Mouse (Mus musculus) liver, embryonic 11.5 days (tissue): ENCODE data around the gene Dnal1. TPM values are rescaled to one million over a fixed set of nuclear protein-coding genes. Genes with fewer than 3 reads are reported as not detected.
A peak's percentile ranks its signal among the peaks of the same experiment; 100 is the strongest.

Experiments
- ATAC-seq: fragments of 200-750 bp; cut with Nextera tagmentation; replicated peaks from 2 replicates; pipeline ENCODE4 v1.8.0; 2017; ENCODE audit warnings: moderate number of reproducible peaks, mild to moderate bottlenecking, moderate TSS enrichment, moderate library complexity; ENCODE audit not compliant: low FRiP score
- DNase-seq: peaks from one replicate; pipeline ENCODE4 v3.0.0-alpha.2; 2017; ENCODE audit warnings: low spot score
- H3K27ac ChIP-seq: fragments of 300-500 bp; sonication (generic); 2 replicates; pipeline ENCODE4 v1.5.1; 2014; ENCODE audit warnings: mild to moderate bottlenecking, low read depth, low read length, control low read depth
- H3K27me3 ChIP-seq: fragments of 300-500 bp; sonication (generic); replicated peaks from 2 replicates; pipeline ENCODE4 v1.6.1; 2014; ENCODE audit warnings: low read length, mixed read lengths; ENCODE audit not compliant: control insufficient read depth, insufficient read depth
- H3K36me3 ChIP-seq: fragments of 300-500 bp; sonication (generic); 2 replicates; pipeline ENCODE4 v1.6.1; 2014; ENCODE audit warnings: mild to moderate bottlenecking, low read length, moderate library complexity, mixed read lengths; ENCODE audit not compliant: control insufficient read depth, insufficient read depth
- H3K4me1 ChIP-seq: fragments of 300-500 bp; sonication (generic); replicated peaks from 2 replicates; pipeline ENCODE4 v1.6.1; 2014; ENCODE audit warnings: low read length, mixed read lengths; ENCODE audit not compliant: control insufficient read depth, insufficient read depth
- H3K4me2 ChIP-seq: fragments of 300-500 bp; sonication (generic); 2 replicates; pipeline ENCODE4 v1.6.1; 2014; ENCODE audit warnings: mild to moderate bottlenecking, control low read depth, moderate library complexity
- H3K4me3 ChIP-seq: fragments of 300-500 bp; sonication (generic); 2 replicates; pipeline ENCODE4 v1.5.1; 2014; ENCODE audit warnings: low read depth, low read length, control low read depth
- H3K9ac ChIP-seq: fragments of 300-500 bp; sonication (generic); 2 replicates; pipeline ENCODE4 v1.6.1; 2014; ENCODE audit warnings: low read depth, low read length, control low read depth
- H3K9me3 ChIP-seq: fragments of 300-500 bp; sonication (generic); 2 replicates; pipeline ENCODE4 v1.6.1; 2016; ENCODE audit warnings: low read length, inconsistent platforms, mixed read lengths; ENCODE audit not compliant: control insufficient read depth
- WGBS: fragments of 180-500 bp; shearing (Covaris S2); extraction: QIAGEN DNeasy Blood & Tissue Kit; methylation state at CpG from one replicate; pipeline ENCODE4 v1.1.7; 2014; 5-methylcytosine and 5-hydroxymethylcytosine counted together
- polyA plus RNA-seq: library from polyadenylated mRNA; unstranded; fragments of >200 nt; fragmentation: Nextera tagmentation; extraction: Ambion mirVana; gene quantifications from 2 replicates; pipeline ENCODE4 v1.2.1, GENCODE M21; 2014

Gene Dnal1
- polyA plus RNA-seq, 1 experiment from 2014 or later, result 2.3 TPM

DNA sequence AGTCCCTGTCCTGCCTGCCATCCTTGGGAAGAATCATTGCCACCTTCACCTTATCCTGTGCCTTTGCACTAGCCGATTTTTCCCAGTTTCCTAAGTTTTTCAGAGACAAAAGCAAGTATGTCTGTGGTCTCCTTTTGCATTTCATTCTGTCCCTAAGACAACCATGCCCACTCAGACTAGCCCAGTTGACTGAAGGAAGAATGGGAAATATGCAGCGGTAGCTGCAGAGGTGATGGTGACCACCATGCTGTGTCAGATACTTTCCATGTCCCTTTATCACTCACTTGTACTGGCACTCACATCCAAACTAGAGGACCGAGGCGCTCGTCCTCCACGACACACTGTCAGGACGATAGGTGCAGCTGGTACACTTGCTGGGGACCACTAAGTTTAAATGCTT, 23.0 kb downstream of the Dnal1 start:
- Histone ChIP-seq H3K9me3 (no peaks in the 10 kb centered on the region), H3K4me3 (no peak overlapping the region), H3K4me2 (no peak overlapping the region), H3K4me1 (no peaks in the 10 kb centered on the region), H3K27me3 (no peaks in the 10 kb centered on the region), H3K36me3 (no peaks in the 10 kb centered on the region), H3K27ac (no peak overlapping the region), H3K9ac (no peak overlapping the region)
- DNase-seq, result no peak
- 90% methylated on average over 7 of the region's 7 CpGs for WGBS
- no peak for ATAC-seq

DNA sequence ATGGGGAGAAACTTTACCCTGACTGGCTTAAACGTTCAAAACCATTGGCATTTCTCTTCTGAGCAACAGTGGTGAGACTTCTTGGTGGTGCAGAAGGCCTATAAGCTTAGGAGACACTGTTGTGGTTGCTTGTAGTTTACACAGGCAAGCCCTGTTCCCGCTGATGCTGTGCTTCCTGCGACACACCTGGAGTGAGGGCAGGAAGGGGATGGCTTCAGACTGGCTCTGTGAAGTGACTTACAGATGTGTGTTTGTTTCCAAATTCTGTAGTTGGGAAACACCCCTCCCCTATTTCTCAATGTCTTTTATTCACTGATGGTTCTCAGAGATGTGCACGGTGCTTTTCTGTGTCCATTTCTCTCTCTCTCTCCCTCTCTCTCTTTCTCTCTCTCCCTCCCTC, 26.0 kb downstream of the Dnal1 start:
- no peak overlapping the region for H3K9ac ChIP-seq
- DNase-seq (no peak), ATAC-seq (no peak)
- H3K27me3 ChIP-seq, result no peaks in the 10 kb centered on the region
- no peaks in the 10 kb centered on the region for H3K4me1 ChIP-seq
- H3K4me2 ChIP-seq, result no peak overlapping the region
- no peak overlapping the region for H3K4me3 ChIP-seq
- no peak overlapping the region for H3K27ac ChIP-seq
- no peaks in the 10 kb centered on the region for H3K36me3 ChIP-seq
- no peaks in the 10 kb centered on the region for H3K9me3 ChIP-seq
- 62% methylated on average over 4 of the region's 4 CpGs for WGBS

DNA sequence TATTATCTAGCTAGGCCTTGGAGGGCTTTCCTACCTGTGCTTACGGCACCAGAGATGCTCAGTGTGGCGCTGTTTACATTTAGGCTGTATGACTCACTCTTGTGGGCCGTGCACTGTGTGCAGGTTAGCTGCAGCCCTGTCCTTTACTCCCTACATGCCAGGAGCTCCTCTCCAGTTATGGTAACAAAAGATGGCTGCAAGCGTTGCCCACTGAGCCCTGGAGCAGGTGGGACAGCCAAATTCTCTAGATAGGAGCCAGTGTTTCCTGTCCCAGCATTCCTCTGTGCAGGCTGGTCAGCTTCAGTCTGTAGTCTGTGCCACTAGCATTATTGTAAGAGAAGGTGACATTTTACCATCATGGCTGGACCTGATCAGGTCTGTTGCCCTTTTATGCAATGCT, 27.1 kb downstream of the Dnal1 start:
- no peak for DNase-seq
- Histone ChIP-seq H3K4me1 (no peaks in the 10 kb centered on the region), H3K9ac (no peak overlapping the region), H3K4me3 (no peak overlapping the region), H3K27ac (no peak overlapping the region), H3K36me3 (no peaks in the 10 kb centered on the region), H3K27me3 (no peaks in the 10 kb centered on the region), H3K4me2 (no peak overlapping the region), H3K9me3 (no peaks in the 10 kb centered on the region)
- 89% methylated on average over 4 of the region's 4 CpGs for WGBS
- no peak for ATAC-seq

DNA sequence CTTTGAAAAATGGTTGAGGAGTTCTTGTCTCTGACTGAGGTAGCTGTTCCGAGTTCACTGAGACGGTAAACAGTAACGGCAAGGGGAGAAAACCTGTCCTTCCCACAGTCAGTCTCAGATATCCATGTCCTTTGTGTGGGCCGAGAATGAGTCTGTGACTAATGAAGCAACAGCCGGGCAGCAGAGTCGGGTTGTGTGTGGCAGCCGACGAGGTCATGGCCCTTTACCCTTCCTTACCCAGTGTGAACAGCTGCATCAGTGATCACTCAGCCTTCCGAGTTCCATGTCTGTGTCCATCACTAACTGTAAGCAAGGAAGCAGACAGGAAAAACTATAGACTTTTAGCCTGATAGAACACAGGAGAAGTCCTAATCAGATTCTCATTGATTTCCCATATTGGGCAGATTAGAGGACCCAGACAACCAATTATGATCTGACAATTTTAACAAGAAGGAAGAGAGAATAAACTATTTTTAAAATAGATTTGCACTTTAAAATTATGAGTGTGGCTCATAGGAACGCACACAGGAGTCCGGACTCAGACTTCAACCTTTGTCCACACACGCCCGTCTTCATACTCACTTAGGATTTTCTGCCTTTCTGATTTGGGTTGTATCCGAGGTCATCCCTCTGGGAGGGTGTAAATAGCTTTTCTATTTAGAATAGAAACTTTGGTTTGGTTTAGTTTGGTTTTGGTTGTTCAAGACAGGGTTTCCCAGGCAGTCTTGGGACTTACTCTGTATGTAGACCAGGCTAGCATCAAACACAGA, 28.3 kb downstream of the Dnal1 start:
- no peaks in the 10 kb centered on the region for H3K27me3 ChIP-seq
- H3K4me3 ChIP-seq, result no peak overlapping the region
- peaks cover 5% of the 10 kb centered on the region for H3K4me1 ChIP-seq
- no peak overlapping the region for H3K9ac ChIP-seq
- H3K27ac ChIP-seq, result no peak overlapping the region
- WGBS, result 73% methylated on average over 14 of the region's 14 CpGs
- DNase-seq (no peak), ATAC-seq (no peak)
- no peaks in the 10 kb centered on the region for H3K36me3 ChIP-seq
- H3K4me2 ChIP-seq, result no peak overlapping the region
- no peaks in the 10 kb centered on the region for H3K9me3 ChIP-seq

DNA sequence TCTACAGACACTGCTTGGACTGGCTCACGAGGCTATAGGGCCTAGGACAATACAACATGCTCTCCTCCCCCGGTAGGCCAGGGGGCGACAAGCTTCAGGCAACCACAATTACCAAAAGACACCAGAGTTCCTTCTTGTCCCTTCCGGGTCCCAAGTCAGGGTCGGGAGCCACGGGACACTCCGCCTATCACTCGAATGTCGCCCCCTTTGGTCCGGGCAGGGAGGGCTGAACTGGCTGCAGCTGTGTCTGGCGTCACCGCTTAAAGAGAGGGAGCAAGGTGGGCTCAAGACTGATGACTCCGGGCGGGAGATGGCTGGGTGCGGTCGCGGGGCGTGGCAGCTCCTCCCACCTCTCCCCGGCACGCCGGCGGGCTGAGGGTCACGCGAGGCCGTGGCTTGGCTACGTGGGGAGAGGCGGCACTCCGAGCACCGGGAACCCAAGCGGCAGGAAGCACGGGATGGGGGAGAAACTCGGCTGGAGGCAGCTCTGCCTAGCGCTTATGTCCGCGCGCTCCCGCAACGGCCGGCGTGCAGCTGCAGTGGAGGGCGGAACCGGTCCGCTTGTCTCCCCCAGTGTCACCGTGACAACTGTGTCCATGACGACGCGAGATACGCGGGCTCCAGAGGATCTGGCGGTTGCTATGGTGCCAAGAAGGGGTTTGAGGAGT, 33.9 kb downstream of the Dnal1 start, which contains the start of gene Pnma1:
Gene Pnma1 (minus strand): TSS at position 536 of the 668 bp plus-strand sequence.
- H3K27ac ChIP-seq, result no peak within 1 kb of the TSS
- no peaks in the 10 kb centered on the region for H3K9me3 ChIP-seq
- H3K9ac ChIP-seq, result no peak within 1 kb of the TSS
- WGBS, result 3% methylated on average over 48 of the region's 50 CpGs
- no peaks in the 10 kb centered on the region for H3K27me3 ChIP-seq
- peak; percentile 81 for DNase-seq
- peaks cover 50% of the 10 kb centered on the region for H3K4me1 ChIP-seq
- peak within 1 kb of the TSS; percentile 63 for H3K4me2 ChIP-seq
- peak; percentile 61 for ATAC-seq
- peak within 1 kb of the TSS; percentile 43 for H3K4me3 ChIP-seq
- H3K36me3 ChIP-seq, result peaks cover 8% of the 10 kb centered on the region; the same call in 1 of the 2 replicates

DNA sequence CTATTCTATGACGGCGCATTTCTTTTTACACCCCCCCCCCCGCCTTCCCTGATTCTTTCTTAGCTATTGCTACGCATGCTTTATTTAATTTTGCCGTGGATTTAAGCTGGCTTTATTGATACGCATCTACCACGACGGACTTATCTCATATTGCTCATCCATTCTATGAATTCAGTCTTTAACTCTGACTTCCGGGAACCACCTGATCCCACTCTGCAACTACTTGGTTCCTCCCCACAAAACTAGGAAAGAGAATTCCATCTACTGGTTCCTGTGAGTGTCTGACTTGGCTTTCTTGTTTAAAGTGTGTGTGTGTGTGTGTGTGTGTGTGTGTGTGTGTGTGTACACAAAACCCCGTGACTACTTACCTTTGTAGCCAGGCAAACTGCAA, 34.5 kb downstream of the Dnal1 start:
- WGBS, result 28% methylated on average over 10 of the region's 10 CpGs
- Histone ChIP-seq H3K27me3 (no peaks in the 10 kb centered on the region), H3K4me1 (peaks cover 55% of the 10 kb centered on the region), H3K4me3 (peak overlapping the region; percentile 43), H3K4me2 (peak overlapping the region; percentile 63), H3K27ac (no peak overlapping the region), H3K9me3 (no peaks in the 10 kb centered on the region), H3K36me3 (peaks cover 10% of the 10 kb centered on the region; the same call in 1 of the 2 replicates), H3K9ac (no peak overlapping the region)
- ATAC-seq (no peak), DNase-seq (no peak)

DNA sequence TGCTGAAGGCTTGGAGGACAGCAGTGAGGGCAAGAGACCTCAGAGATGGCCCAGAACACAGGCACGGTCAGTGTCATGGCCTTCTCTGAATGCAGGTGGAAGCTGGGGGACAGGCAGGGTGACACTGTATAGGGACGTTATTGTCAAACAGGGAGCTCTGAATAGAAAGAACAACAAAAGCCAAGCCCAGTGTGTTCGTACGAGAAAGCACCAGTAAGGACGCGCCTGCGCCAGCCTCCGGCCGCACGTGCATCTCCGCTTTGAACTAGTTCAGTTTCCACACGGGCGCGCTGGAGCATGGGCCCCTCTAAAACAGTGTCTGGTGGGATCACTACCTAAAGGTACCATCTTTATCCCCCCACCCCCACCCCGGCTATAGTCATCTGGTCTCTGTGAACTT, 35.8 kb downstream of the Dnal1 start:
- Histone ChIP-seq H3K36me3 (peaks cover 18% of the 10 kb centered on the region; the same call in 1 of the 2 replicates), H3K4me3 (no peak overlapping the region), H3K27me3 (no peaks in the 10 kb centered on the region), H3K27ac (peak overlapping the region; percentile 49), H3K4me1 (peaks cover 57% of the 10 kb centered on the region), H3K4me2 (no peak overlapping the region), H3K9ac (no peak overlapping the region), H3K9me3 (no peaks in the 10 kb centered on the region)
- 93% methylated on average over 15 of the region's 15 CpGs for WGBS
- DNase-seq, result no peak
- ATAC-seq, result no peak

DNA sequence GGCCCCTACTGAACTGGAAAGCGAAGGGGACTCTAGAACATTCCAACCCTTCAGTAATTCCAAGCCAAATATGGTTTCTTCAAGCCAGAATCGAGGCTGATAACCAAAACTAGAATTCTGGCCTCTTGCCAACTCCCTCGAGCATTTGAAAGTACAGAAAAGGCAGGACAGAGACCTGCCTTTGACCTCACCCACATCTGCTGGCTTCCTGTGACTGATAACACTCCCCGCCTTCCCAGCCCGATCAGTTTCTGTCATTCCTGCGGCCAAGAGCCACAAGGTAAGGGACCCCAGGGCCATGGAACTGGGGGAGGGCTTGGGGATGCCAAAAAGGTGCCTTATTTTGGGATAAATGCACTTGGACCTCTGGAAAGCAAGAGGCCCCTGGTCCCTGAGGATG, 36.8 kb downstream of the Dnal1 start:
- Histone ChIP-seq H3K27ac (peak overlapping the region; percentile 73), H3K4me2 (peak overlapping the region; percentile 53), H3K27me3 (no peaks in the 10 kb centered on the region), H3K4me1 (peaks cover 57% of the 10 kb centered on the region), H3K9ac (0 out of 2 replicates have a peak overlapping the region, but pooled peaks have one; percentile 38), H3K9me3 (no peaks in the 10 kb centered on the region), H3K36me3 (peaks cover 23% of the 10 kb centered on the region; the same call in 1 of the 2 replicates), H3K4me3 (peak overlapping the region; percentile 18; the same call in 1 of the 2 replicates)
- WGBS, result 16% methylated on average over 6 of the region's 6 CpGs
- DNase-seq (no peak), ATAC-seq (peak; percentile 83)
